Mouse (Mus musculus): ENCODE results near the gene Nrip1. TPM values are rescaled to one million over a fixed set of nuclear protein-coding genes. Genes with fewer than 3 reads are reported as not detected.

Gene Nrip1
- total and polyA plus RNA-seq, 2 experiments from 2014 or later, result 29.5 to 33.7 TPM

DNA sequence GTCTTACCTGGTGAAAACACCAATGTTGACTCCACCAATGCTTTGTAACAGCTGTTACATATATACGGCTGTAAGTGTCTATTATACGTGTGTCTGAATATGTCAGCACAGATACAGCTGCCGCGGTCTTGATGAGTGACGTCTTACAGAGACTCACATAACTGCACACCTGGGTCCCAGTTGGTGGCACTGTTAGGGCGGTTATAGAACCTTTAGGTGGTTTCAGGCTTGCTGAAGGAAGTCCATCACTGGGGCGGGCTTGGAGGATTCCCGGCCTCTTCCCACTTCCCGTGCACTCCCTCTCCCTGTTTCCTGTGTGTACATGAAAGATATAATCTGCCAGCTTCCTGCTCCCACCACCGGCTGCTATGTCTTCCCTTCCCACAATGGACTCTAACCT, 34.4 kb downstream of the Nrip1 start:
- ATAC-seq (ENCODE audit: low FRiP score), result no peak
- 93% methylated on average over 10 of the region's 10 CpGs for WGBS

DNA sequence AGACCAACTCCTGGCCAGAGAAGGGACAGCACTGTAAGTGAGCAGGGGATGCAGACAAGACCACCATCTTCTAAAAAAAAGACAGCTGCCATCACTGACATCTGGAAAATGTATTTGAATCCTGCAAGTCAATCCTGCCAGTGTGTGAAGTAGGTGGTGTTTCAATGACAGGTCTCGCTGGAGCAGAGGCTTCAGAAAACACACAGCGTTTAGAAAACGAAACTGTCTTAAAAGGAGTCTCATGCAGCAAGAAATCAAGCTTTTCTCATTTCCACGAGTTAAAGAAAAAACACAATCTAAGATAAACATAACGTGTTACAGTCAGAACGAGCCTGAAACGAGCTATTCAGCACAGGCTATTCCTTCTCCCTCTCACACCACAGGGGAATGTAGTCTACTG, 36.3 kb downstream of the Nrip1 start:
- DNase-seq (ENCODE audit: low spot score) (no peak), ATAC-seq (ENCODE audit: low FRiP score) (no peak)
- no peak overlapping the region for H3K27ac ChIP-seq (ENCODE audit: low read depth, low read length)
- H3K4me1 ChIP-seq (ENCODE audit: insufficient read depth, low read length), result no peaks in the 10 kb centered on the region
- H3K4me2 ChIP-seq (ENCODE audit: low read depth, low read length, poor library complexity, severe bottlenecking), result no peak overlapping the region
- WGBS, result 88% methylated on average over 7 of the region's 7 CpGs
- no peak overlapping the region for H3K4me3 ChIP-seq (ENCODE audit: low read depth, low read length)
- H3K27me3 ChIP-seq (ENCODE audit: insufficient read depth, low read length), result no peaks in the 10 kb centered on the region
- H3K9ac ChIP-seq (replicated peaks; ENCODE audit: low read length, poor library complexity, severe bottlenecking), result no peak overlapping the region
- TF ChIP-seq CTCF (IDR thresholded peaks at IDR 0.05), result no peak
- H3K36me3 ChIP-seq (ENCODE audit: insufficient read depth, low read length), result no peaks in the 10 kb centered on the region
- no peaks in the 10 kb centered on the region for H3K9me3 ChIP-seq (ENCODE audit: low read length)

More for the DNA sequence above, 34.4 kb downstream of the Nrip1 start:
- Histone ChIP-seq H3K4me1 (ENCODE audit: insufficient read depth, low read length) (no peaks in the 10 kb centered on the region), H3K36me3 (ENCODE audit: insufficient read depth, low read length) (0 out of 2 replicates have a peak, but pooled peaks cover 3% of the 10 kb centered on the region), H3K9me3 (ENCODE audit: low read length) (no peaks in the 10 kb centered on the region), H3K9ac (replicated peaks; ENCODE audit: low read length, poor library complexity, severe bottlenecking) (no peak overlapping the region), H3K27ac (ENCODE audit: low read depth, low read length) (no peak overlapping the region), H3K4me3 (ENCODE audit: low read depth, low read length) (no peak overlapping the region), H3K27me3 (ENCODE audit: insufficient read depth, low read length) (no peaks in the 10 kb centered on the region), H3K4me2 (ENCODE audit: low read depth, low read length, poor library complexity, severe bottlenecking) (no peak overlapping the region)
- no peak for TF ChIP-seq CTCF (IDR thresholded peaks at IDR 0.05)
- no peak for DNase-seq (ENCODE audit: low spot score)

DNA sequence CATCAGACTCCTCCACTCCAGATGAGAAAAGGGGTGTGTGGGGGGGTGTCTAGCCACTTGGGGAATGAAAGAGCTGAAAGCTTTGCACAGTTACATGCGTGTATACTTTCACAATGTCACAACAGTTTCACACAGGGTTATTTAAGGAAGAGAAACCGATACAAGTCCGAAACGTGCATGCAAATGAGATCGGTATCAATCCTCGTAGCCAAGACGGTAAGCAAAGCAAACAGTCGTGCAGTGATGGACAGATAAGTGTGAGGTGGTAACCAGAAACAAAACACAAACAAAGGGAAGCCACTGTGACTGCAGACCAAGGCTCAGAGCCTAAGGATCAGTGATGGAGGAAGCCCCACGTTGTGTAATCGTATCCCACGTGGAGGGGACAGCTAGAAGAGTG, 36.7 kb downstream of the Nrip1 start:
- no peak for TF ChIP-seq CTCF (IDR thresholded peaks at IDR 0.05)
- ATAC-seq (ENCODE audit: low FRiP score) (no peak), DNase-seq (ENCODE audit: low spot score) (no peak)
- no peak overlapping the region for H3K4me2 ChIP-seq (ENCODE audit: low read depth, low read length, poor library complexity, severe bottlenecking)
- no peak overlapping the region for H3K9ac ChIP-seq (replicated peaks; ENCODE audit: low read length, poor library complexity, severe bottlenecking)
- no peak overlapping the region for H3K4me3 ChIP-seq (ENCODE audit: low read depth, low read length)
- H3K4me1 ChIP-seq (ENCODE audit: insufficient read depth, low read length), result no peaks in the 10 kb centered on the region
- 92% methylated on average over 11 of the region's 11 CpGs for WGBS
- no peaks in the 10 kb centered on the region for H3K36me3 ChIP-seq (ENCODE audit: insufficient read depth, low read length)
- H3K27me3 ChIP-seq (ENCODE audit: insufficient read depth, low read length), result no peaks in the 10 kb centered on the region
- H3K9me3 ChIP-seq (ENCODE audit: low read length), result no peaks in the 10 kb centered on the region
- no peak overlapping the region for H3K27ac ChIP-seq (ENCODE audit: low read depth, low read length)

DNA sequence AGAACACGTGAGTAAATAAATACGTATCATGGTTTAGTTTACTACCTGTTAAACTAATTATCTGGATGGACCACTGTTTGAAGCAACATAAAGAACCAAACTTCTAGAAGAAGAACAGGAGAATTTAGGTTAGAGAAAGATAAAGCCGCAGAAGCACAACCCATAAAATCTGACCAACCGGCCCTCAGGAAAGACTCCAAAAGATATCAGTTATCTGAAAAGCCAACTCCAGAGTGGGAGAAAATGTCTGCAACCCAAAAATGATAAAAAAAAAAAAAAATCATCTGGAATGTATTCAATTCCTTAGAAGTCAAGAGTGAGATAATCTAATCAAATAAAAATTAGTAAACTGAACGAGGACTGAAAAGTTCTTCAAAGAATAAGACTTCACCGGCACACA, 37.7 kb downstream of the Nrip1 start:
- no peak overlapping the region for H3K9ac ChIP-seq (replicated peaks; ENCODE audit: low read length, poor library complexity, severe bottlenecking)
- H3K36me3 ChIP-seq (ENCODE audit: insufficient read depth, low read length), result no peaks in the 10 kb centered on the region
- no peaks in the 10 kb centered on the region for H3K4me1 ChIP-seq (ENCODE audit: insufficient read depth, low read length)
- H3K4me2 ChIP-seq (ENCODE audit: low read depth, low read length, poor library complexity, severe bottlenecking), result no peak overlapping the region
- no peaks in the 10 kb centered on the region for H3K27me3 ChIP-seq (ENCODE audit: insufficient read depth, low read length)
- 95% methylated on average over 6 of the region's 6 CpGs for WGBS
- TF ChIP-seq CTCF (IDR thresholded peaks at IDR 0.05), result no peak
- H3K4me3 ChIP-seq (ENCODE audit: low read depth, low read length), result no peak overlapping the region
- H3K9me3 ChIP-seq (ENCODE audit: low read length), result no peaks in the 10 kb centered on the region
- ATAC-seq (ENCODE audit: low FRiP score) (no peak), DNase-seq (ENCODE audit: low spot score) (no peak)
- no peak overlapping the region for H3K27ac ChIP-seq (ENCODE audit: low read depth, low read length)

DNA sequence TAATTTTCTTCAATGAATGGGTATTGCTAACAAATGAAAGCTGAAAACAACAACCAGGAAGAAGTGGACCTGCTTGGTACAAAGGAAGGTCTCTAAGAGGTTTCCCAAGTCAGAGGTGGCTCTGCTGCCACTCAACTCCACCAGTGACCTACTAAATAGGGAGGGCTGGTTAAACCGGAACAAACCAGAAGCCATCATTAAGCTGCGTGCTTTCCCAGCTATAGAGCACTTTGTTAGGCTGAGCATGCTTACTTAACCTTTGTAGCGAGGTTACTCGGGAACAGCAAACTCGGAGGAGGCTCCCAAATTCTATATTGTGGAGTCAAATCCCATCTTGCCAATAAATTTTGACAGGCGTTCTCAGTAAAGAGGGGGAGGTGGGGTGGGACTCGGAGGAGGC, 41.5 kb downstream of the Nrip1 start:
- Histone ChIP-seq H3K4me2 (ENCODE audit: low read depth, low read length, poor library complexity, severe bottlenecking) (no peak overlapping the region), H3K4me3 (ENCODE audit: low read depth, low read length) (no peak overlapping the region), H3K9ac (replicated peaks; ENCODE audit: low read length, poor library complexity, severe bottlenecking) (no peak overlapping the region), H3K27me3 (ENCODE audit: insufficient read depth, low read length) (no peaks in the 10 kb centered on the region), H3K27ac (ENCODE audit: low read depth, low read length) (no peak overlapping the region), H3K36me3 (ENCODE audit: insufficient read depth, low read length) (no peaks in the 10 kb centered on the region), H3K9me3 (ENCODE audit: low read length) (no peaks in the 10 kb centered on the region), H3K4me1 (ENCODE audit: insufficient read depth, low read length) (no peaks in the 10 kb centered on the region)
- 41% methylated on average over 7 of the region's 7 CpGs for WGBS
- no peak for TF ChIP-seq CTCF (IDR thresholded peaks at IDR 0.05)
- ATAC-seq (ENCODE audit: low FRiP score) (no peak), DNase-seq (ENCODE audit: low spot score) (no peak)

DNA sequence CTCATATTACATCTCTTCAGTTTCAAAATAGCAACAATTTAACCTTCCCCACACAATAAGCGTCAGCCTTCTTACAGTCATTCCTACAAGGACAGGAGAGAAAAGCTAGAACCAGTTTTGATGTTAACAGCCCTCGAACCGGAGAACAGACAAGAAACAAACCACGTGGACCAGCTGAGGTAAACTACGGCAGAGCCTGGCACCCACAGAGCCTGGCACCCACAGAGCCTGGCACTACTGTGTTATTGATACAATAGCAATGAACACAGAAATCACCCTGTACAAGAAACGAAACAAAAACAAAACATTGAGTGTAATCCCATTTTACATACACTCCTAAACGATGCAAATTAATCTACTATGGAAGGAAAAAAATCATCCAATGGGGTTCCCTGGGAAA, 42.4 kb downstream of the Nrip1 start:
- no peak overlapping the region for H3K9ac ChIP-seq (replicated peaks; ENCODE audit: low read length, poor library complexity, severe bottlenecking)
- TF ChIP-seq CTCF (IDR thresholded peaks at IDR 0.05), result no peak
- no peaks in the 10 kb centered on the region for H3K36me3 ChIP-seq (ENCODE audit: insufficient read depth, low read length)
- DNase-seq (ENCODE audit: low spot score) (no peak), ATAC-seq (ENCODE audit: low FRiP score) (no peak)
- no peak overlapping the region for H3K4me2 ChIP-seq (ENCODE audit: low read depth, low read length, poor library complexity, severe bottlenecking)
- H3K4me3 ChIP-seq (ENCODE audit: low read depth, low read length), result no peak overlapping the region
- H3K4me1 ChIP-seq (ENCODE audit: insufficient read depth, low read length), result no peaks in the 10 kb centered on the region
- H3K27ac ChIP-seq (ENCODE audit: low read depth, low read length), result no peak overlapping the region
- WGBS, result 85% methylated on average over 7 of the region's 7 CpGs
- H3K27me3 ChIP-seq (ENCODE audit: insufficient read depth, low read length), result no peaks in the 10 kb centered on the region
- H3K9me3 ChIP-seq (ENCODE audit: low read length), result no peaks in the 10 kb centered on the region

All from midbrain, postnatal 0 days (tissue).